Mouse (Mus musculus) layer of hippocampus, adult 2 months (tissue): ENCODE measurements at regions not wholly inside any gene's neighbourhood (a gene's known extent, or its start where the extent isn't known, plus 50 kb on each side); places are given as distances from the start of the nearest gene placed in this dataset.

Experiments used
- DNase-seq, 2 experiments: peaks; one replicate each; pipeline ENCODE4 v3.0.0; 2022; ENCODE audit warnings: low spot score in 2 of 2
- H3K27ac ChIP-seq: fragments of 200-600 bp; 2 replicates; pipeline ENCODE4 v1.8.1; 2022
- H3K4me3 ChIP-seq: fragments of 200-600 bp; 2 replicates; pipeline ENCODE4 v1.8.1; 2022; ENCODE audit warnings: mild to moderate bottlenecking
- CTCF ChIP-seq: fragments of 200-600 bp; conservative IDR thresholded peaks from 2 replicates; pipeline ENCODE4 v1.8.1; 2022; ENCODE audit warnings: antibody characterized with exemption, mild to moderate bottlenecking, moderate library complexity

GRCm38 (mm10) chr11:20913598-20914296 is 82.9 kb upstream of the Lgalsl start:
- Histone ChIP-seq H3K27ac (no peak overlapping the region), H3K4me3 (no peak overlapping the region)
- TF ChIP-seq CTCF = peak; percentile 94
- peak; percentile 83 to 92 for DNase-seq

- DNase-seq = no peak
- no peak for TF ChIP-seq CTCF
- Histone ChIP-seq H3K27ac (peak overlapping the region; percentile 55; the same call in 1 of the 2 replicates), H3K4me3 (no peak overlapping the region; the same call in 1 of the 2 replicates)
Measured at GRCm38 (mm10) chr11:20914297-20914997, 83.6 kb upstream of the Lgalsl start.

- peak overlapping the region; percentile 68 for H3K27ac ChIP-seq
- TF ChIP-seq CTCF = peak; percentile 6; the same call in 1 of the 2 replicates
- peak; percentile 48 to 71 for DNase-seq
Measured at GRCm38 (mm10) chr11:20915182-20915602, 84.3 kb upstream of the Lgalsl start.

GRCm38 (mm10) chr11:20915687-20916432 is 85.0 kb upstream of the Lgalsl start:
- peak; percentile 64 for TF ChIP-seq CTCF
- Histone ChIP-seq H3K4me3 (no peak overlapping the region), H3K27ac (peak overlapping the region; percentile 68)
- DNase-seq = no peak

More at GRCm38 (mm10) chr11:20915182-20915602, 84.3 kb upstream of the Lgalsl start:
- H3K4me3 ChIP-seq = peak overlapping the region; percentile 20; the same call in 1 of the 2 replicates

GRCm38 (mm10) chr11:20916473-20916911 is 85.6 kb upstream of the Lgalsl start:
- Histone ChIP-seq H3K4me3 (no peak overlapping the region), H3K27ac (no peak overlapping the region; the same call in 1 of the 2 replicates)
- DNase-seq = peak in 1 of 2 experiments; percentile 15
- no peak for TF ChIP-seq CTCF

GRCm38 (mm10) chr11:20916961-20917360 is 86.1 kb upstream of the Lgalsl start:
- H3K27ac ChIP-seq = no peak overlapping the region
- no peak for DNase-seq
- H3K4me3 ChIP-seq = no peak overlapping the region
- TF ChIP-seq CTCF = no peak

GRCm38 (mm10) chr11:20917483-20917882 is 86.6 kb upstream of the Lgalsl start:
- DNase-seq = no peak
- Histone ChIP-seq H3K4me3 (no peak overlapping the region), H3K27ac (no peak overlapping the region)
- TF ChIP-seq CTCF = no peak

GRCm38 (mm10) chr11:20923115-20923514 is 92.3 kb upstream of the Lgalsl start:
- no peak for TF ChIP-seq CTCF
- Histone ChIP-seq H3K4me3 (no peak overlapping the region), H3K27ac (no peak overlapping the region)
- DNase-seq = no peak

GRCm38 (mm10) chr11:20929426-20929825 is 98.6 kb upstream of the Lgalsl start:
- DNase-seq = no peak
- H3K27ac ChIP-seq = no peak overlapping the region
- no peak overlapping the region for H3K4me3 ChIP-seq
- TF ChIP-seq CTCF = no peak

- TF ChIP-seq CTCF = no peak
- no peak overlapping the region for H3K4me3 ChIP-seq
- no peak for DNase-seq
- no peak overlapping the region for H3K27ac ChIP-seq
Measured at GRCm38 (mm10) chr11:20930045-20930444, 99.2 kb upstream of the Lgalsl start.

- Histone ChIP-seq H3K4me3 (no peak overlapping the region), H3K27ac (no peak overlapping the region)
- DNase-seq = no peak
- no peak for TF ChIP-seq CTCF
Measured at GRCm38 (mm10) chr11:20930573-20930972, 99.7 kb upstream of the Lgalsl start.

- Histone ChIP-seq H3K4me3 (no peak overlapping the region), H3K27ac (no peak overlapping the region)
- no peak for DNase-seq
- TF ChIP-seq CTCF = no peak
Measured at GRCm38 (mm10) chr11:20934191-20935062, 103.6 kb upstream of the Lgalsl start.
